Mouse (Mus musculus) heart, postnatal 14 days (tissue): ENCODE measurements around the gene Lxn. TPM values are rescaled to one million over a fixed set of nuclear protein-coding genes. Genes with fewer than 3 reads are reported as not detected.

Source experiments
- DNase-seq, 2 experiments: peaks; one replicate each; pipeline ENCODE4 v3.0.0; 2021 to 2022
- intact Hi-C: fragments of 180-260 bp; cut with DNase I; formaldehyde crosslinking; loops from one replicate; pipeline ENCODE4 v1.15.1; 2025
- total RNA-seq, 2 experiments: library from RNA; stranded (reverse); gene quantifications; 2 replicates each; pipeline ENCODE4 v1.2.3; 2021

Lxn gene
- total RNA-seq, 2 experiments from 2014 or later: 11.2 to 12.8 TPM

DNA sequence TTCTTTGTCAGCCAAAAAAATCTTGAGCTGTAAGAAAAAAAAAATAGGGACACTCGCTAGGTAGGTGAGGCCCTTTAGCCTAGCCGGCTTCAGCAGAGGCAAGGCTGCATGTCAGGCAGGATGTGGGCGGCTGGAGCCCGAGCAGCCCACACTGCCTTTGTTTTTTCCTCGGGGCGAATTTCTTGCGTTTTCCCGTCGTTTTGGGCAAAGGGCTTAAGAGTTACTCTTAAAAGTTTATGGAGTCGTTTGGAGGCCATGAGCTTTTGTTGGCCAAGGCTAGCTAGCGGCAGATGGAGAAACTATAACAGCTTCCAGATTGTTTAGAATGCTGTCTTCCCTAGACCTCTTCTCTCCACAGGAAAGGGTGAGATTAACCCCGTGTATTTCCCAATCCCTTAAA is 725 bp downstream of the Lxn start:
- DNase-seq: no peak
- intact Hi-C loops: no loop called here

DNA sequence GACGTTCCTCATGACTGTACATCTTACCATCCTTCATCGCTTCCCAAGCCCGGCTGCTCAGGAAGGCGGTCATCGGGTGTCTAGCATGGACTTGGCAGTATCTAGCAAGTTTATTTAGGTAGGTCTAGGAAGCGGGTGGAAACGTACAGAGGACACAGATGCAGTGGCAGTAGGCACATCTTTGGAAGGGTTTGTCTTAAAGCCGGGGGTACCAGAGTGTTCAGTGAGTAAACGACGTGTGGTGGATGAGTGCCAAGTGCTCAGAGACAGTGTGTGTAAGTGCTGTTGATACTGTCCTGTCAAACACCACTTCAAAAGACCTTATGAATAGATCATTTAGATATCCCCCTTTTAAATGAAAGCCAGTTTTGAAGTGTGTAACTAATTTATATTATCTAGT is 1.1 kb downstream of the Lxn start:
- intact Hi-C loops: no loop called here
- peak in 1 of 2 experiments; percentile 9 for DNase-seq

DNA sequence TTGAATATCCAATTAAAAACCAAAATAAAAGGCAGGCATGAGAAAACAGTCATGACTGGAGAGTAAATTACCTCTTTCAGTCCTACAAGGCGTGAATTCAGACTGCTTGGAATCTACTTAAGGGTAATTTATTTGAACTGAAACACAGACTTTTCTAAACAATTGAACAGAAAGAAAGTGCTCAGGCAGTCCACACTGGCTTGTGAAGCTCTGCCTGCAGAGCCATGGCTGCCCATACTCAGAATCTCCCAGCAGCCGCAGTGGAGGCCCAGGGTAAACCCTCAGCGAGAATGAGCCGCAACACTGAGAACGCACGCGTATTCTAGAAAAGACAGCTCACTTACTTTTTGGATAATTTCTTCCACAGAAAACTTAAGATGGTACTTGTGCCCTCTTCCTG is 1.7 kb downstream of the Lxn start:
- intact Hi-C loops: no loop called here
- no peak for DNase-seq

DNA sequence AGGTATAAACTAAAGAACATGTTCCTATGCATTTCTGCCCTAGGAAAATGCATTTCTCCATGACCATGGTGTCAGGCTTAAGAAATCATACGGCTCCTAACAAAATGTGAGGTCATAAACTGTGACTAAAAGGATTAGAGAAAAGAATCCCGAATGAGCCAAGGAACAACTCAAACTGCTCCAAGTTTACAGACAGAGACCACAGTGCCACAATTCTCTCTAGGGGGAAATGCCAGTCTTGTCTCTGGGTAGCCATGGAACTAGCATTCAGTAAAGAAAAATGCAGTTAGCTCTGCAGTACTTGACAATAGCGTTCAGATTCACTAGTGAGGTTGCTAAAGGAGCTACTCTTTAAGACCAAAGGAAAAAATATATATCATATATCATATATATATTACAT is 3.8 kb downstream of the Lxn start:
- no peak for DNase-seq
- intact Hi-C loops: no loop called here

DNA sequence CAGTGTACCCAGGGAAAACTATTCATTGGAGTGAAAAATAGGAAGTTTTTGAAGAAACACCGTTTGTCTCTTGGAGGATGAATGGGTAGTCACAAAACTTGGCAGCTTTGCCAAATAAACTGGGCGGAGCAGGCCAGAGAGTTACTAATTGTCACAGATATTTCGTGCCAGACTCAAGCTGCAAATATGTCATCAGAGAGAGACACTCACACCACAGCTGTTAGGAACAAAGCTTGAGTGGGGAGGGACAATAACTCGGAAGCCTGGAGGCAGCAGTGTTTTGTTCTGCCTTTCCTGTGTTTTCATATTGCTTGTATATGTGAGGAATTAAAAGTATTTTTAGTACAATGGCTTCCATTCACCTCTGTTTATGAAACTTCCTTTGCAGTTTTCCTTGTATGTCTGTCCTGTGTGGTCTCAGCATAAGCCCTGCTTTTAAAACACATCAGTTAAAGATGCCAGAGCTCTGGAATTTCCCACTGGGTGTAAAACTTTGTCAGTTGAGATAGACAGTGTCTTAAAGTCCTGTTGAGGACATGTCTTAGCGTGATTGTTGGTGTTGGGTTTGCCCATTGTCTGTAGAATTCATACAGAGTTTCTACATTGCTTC is 13.0 kb downstream of the Lxn start:
- peak; percentile 11 to 35 for DNase-seq
- intact Hi-C loops: no loop called here

DNA sequence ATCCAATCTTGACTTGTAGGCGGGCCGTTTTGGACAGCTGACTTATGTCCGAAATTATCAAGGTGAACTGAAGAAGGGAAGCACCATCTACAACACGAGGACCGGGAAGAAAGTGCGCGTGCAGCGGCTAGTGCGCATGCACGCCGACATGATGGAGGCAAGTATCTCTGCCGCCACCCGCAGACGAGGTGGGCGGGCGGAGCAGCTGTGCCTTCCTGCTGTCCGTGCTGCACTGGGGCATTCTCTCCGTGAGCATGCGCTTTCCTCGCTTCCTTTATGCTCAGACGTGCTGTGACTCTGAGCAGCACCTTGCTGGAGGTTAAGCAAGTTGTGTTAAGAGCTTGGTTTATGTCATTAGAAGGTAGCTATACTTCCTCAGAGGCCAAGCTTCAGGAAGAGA is 14.1 kb downstream of the Lxn start:
- intact Hi-C loops: no loop called here
- DNase-seq: no peak

DNA sequence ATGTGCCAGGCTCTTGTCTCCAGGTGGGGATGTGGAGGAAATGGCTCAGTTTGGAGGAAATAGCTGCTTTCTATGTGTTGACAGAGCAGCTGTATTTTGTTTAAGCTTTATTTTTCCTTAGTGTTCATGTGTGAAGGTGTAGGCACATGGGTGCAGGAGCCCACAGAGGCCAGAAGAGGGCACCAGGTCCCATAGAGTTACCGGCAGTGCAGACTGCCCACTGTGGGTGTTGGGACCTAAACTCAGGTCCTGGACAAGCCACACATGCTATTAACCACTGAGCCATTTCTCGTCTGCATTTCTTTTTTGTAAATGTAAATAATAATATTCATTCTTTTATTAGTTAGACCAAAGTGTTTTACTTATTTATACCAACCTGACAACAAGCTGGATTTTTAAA is 16.6 kb downstream of the Lxn start:
- no peak for DNase-seq
- intact Hi-C loops: no loop called here

DNA sequence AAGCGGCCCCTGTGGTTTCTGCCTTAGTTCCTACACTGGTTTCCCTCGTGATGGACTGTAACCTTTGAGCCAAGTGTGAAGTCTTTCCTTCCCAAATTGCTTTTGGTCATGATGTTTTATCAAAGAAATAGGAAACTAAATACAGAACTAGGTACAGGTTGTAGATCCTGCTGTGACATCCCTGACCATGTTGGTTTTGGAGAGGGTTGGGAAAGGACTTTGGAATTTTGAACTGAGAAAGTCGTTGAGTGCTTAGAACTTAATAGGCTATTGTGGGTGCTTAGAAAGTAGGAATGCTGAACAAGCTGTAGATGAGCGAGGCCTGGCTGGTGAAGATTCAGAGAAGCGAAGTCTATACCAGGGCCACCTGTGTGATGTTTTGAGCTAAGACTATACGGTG is 29.7 kb downstream of the Lxn start:
- no peak for DNase-seq
- intact Hi-C loops: loop anchor here (5.0 kb wide), 1 partner anchor 133 kb away; no protein-coding TSS in a partner anchor

DNA sequence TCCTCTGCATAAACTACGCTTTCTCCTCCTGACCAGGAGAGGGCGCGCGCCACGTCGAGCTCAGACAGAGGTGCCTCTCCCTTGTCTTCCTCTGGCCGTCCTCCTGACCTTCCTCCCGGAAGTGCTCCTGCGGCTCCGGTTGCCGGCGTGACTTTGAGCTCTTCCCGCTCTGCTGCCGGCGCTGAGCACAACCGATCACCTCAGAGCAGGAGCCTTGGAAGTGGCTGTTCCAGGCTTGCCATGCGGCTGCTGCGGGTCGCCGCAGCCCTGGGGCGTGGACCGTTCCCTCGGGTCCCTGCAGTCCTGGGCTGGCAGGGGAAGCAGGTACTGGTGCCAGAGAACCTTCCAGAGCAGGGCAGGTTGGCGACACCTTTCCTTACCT is 33.7 kb downstream of the Lxn start, which contains the start of gene Gfm1:
Gene Gfm1, plus strand, starts transcription at position 98 of the 382 bp plus-strand sequence.
- peak; percentile 89 to 93 for DNase-seq
- intact Hi-C loops: loop anchor here (2.0 to 5.0 kb wide), 2 partner anchors 77 to 137 kb away; no protein-coding TSS in a partner anchor

DNA sequence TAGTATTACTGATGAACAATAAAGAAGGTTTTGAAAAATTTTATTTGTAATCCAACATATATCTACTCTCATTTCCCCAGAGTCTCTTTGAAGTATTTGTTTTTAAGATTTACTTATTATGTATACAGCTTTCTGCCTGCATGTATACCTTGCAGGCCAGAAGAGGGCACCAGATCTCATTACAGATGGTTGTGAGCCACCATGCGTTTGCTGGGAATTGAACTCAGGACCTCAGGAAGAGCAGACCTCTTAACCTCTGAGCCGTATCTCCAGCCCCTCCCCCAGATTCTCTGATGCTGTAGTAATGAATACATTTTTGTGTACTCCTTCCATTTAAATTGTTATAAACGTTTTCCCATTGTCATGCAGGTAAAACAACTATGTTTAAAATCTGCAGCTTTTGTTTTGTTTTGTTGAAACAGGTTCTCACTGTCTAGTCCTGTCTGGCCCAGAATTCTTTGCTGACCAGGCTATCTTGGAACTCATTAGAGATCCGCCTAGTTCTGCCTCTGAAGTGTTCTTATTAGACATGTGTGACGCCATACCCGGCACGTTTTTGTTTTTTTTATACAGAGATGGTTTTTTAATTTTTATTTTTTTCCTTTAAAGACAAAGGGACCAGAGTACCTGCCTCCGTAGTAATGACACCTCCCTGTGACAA is 34.3 kb downstream of the Lxn start:
- no peak for DNase-seq
- intact Hi-C loops: no loop called here

Other genes with a start within 250 kb of the Lxn start
- 100 to 1,000 TPM; 334 to 382 TPM for gene Mlf1, start 89.8 kb downstream of the Lxn start, total RNA-seq
- gene Gm17402, start 88.8 kb downstream of the Lxn start, total RNA-seq: not detected
- 100 to 1,000 TPM; 204 to 214 TPM for gene Gfm1, start 33.8 kb downstream of the Lxn start, total RNA-seq
- gene Rarres1, start 51.6 kb upstream of the Lxn start, total RNA-seq: under 1 TPM; 0.84 to 0.98 TPM
- gene Mfsd1, start 118.8 kb upstream of the Lxn start, total RNA-seq: 10 to 100 TPM; 32.3 to 32.6 TPM